Mouse (Mus musculus): ENCODE data around the gene Ophn1. TPM values are rescaled to one million over a fixed set of nuclear protein-coding genes. Genes with fewer than 3 reads are reported as not detected.

The Ophn1 gene
- polyA plus RNA-seq, 1 experiment from 2014 or later: 16.4 TPM

DNA sequence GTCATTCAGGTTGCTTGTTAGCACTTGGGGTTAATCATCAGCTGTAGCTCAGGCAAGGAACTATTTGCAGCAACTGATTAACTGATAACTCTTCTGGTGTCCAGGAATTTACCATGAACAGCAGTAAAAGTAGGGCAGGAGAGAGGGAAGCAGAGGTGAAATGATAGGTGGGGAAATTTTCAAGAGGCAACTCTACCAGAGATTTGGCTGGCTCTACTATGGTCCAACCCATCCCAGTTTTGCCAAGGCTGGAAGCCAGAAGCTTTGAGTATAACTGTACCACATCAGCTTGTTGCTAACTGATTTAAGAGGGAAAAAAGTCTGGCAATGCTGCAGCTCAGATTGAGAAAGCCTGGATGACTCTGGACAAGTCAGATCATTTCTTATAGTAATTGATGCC lies 316.6 kb downstream of the Ophn1 start:
- H3K36me3 ChIP-seq: no peaks in the 10 kb centered on the region
- H3K4me3 ChIP-seq: no peak overlapping the region
- DNase-seq (ENCODE audit: low spot score): no peak

DNA sequence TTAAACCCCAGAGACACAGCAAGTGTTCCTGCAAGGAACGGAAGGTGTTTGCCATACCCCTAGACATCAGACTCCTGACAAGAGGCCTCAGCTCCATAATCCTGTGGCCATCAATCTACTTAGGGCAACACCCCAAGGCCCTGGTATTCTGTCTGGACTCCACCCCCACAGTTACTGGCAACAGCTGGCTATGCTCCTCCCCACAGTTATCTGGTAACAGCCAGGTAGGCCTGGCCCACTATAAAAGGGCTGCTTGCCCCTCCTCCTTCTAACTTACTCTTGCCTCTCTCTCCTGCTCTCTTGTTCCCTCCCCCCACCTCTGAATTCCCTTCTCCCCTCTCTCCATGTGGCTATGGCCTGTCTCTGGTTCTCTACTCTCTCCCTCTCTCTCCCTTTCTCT lies 344.4 kb downstream of the Ophn1 start:
- DNase-seq (ENCODE audit: low spot score): no peak
- no peaks in the 10 kb centered on the region for H3K36me3 ChIP-seq
- WGBS: 88% methylated on average over 1 of the region's 1 CpGs
- H3K27me3 ChIP-seq (ENCODE audit: low read depth, poor library complexity, severe bottlenecking): peaks cover 10% of the 10 kb centered on the region; the same call in 1 of the 2 replicates
- H3K4me3 ChIP-seq: no peak overlapping the region
- H3K4me1 ChIP-seq: no peaks in the 10 kb centered on the region
- no peaks in the 10 kb centered on the region for H3K9me3 ChIP-seq (replicated peaks)
- no peak overlapping the region for H3K27ac ChIP-seq (replicated peaks)

More for the DNA sequence above, 316.6 kb downstream of the Ophn1 start:
- Histone ChIP-seq H3K27ac (replicated peaks) (no peak overlapping the region), H3K27me3 (ENCODE audit: low read depth, poor library complexity, severe bottlenecking) (0 out of 2 replicates have a peak, but pooled peaks cover 8% of the 10 kb centered on the region), H3K9me3 (replicated peaks) (no peaks in the 10 kb centered on the region), H3K4me1 (no peaks in the 10 kb centered on the region)

DNA sequence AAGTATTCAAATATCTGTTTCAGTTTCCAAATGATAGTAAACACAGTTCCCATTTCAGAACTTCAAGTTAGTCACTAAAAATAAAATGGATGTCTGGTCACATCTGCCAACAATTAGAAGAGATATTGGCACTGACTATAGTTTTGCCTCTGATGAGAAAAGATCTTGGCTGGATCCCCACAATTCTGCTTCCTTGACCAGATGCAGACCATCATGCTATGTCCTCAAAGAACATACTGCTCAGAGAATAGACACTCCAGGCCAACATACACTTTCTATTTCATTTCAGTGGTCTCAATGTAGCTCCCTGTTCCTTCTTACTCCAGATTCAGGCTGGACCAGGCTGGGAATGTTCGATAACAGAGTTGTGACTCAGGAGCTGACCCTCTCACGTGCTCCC lies 375.5 kb downstream of the Ophn1 start:
- H3K27ac ChIP-seq (replicated peaks): no peak overlapping the region
- H3K4me3 ChIP-seq: no peak overlapping the region
- peaks cover 15% of the 10 kb centered on the region for H3K27me3 ChIP-seq (ENCODE audit: low read depth, poor library complexity, severe bottlenecking)
- no peaks in the 10 kb centered on the region for H3K9me3 ChIP-seq (replicated peaks)
- no peaks in the 10 kb centered on the region for H3K36me3 ChIP-seq
- no peak for DNase-seq (ENCODE audit: low spot score)
- H3K4me1 ChIP-seq: no peaks in the 10 kb centered on the region
- 86% methylated on average over 2 of the region's 2 CpGs for WGBS

DNA sequence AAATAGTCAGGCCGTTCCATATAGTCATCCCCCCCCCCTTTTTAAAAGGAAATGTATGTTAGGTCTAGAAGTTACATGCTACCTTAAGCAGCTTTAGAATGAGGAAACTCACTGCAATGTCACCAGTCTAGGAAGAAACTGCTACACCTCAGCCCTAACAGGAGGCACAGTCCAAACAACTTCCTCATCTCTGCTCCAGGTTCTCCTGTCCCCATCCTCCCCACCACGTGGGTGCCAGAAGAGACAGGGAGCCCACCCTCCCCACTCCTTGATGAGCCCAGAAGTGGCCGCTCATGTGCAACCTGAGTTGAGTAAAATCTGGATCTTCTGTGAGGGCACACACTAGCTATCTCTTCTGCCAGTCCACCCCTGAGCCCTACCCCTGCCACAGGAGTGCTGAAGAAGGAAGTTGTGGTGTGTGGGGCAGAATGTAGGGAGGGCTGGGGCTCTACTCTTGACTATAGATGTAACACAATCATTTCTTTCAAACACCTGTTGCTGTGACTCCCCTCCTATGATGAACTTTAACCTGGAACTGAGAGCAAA lies 376.4 kb downstream of the Ophn1 start:
- Histone ChIP-seq H3K27ac (replicated peaks) (no peak overlapping the region), H3K4me3 (no peak overlapping the region), H3K36me3 (no peaks in the 10 kb centered on the region), H3K4me1 (no peaks in the 10 kb centered on the region), H3K9me3 (replicated peaks) (no peaks in the 10 kb centered on the region), H3K27me3 (ENCODE audit: low read depth, poor library complexity, severe bottlenecking) (peaks cover 15% of the 10 kb centered on the region)
- no peak for DNase-seq (ENCODE audit: low spot score)
- 58% methylated on average over 3 of the region's 3 CpGs for WGBS

Small RNA genes within 50 kb of the gene (microRNA-seq; reads per million reads assigned to microRNA genes)
- gene Gm27554: not detected

Other genes with a start within 250 kb of the Ophn1 start
- gene Yipf6, start 45.3 kb upstream of the Ophn1 start, polyA plus RNA-seq (2016; fragmentation: Nextera tagmentation; extraction: Ambion mirVana): 18.2 and 20.7 TPM in 2 replicates
- 14.8 and 16.4 TPM in 2 replicates for gene Stard8, start 112.2 kb upstream of the Ophn1 start, polyA plus RNA-seq (2016; fragmentation: Nextera tagmentation; extraction: Ambion mirVana)
- 49.3 and 50.6 TPM in 2 replicates for gene Efnb1, start 245.1 kb upstream of the Ophn1 start, polyA plus RNA-seq (2016; fragmentation: Nextera tagmentation; extraction: Ambion mirVana)